9 mouse cellular contexts compared by ENCODE assay signal in the genomic region with DNA sequence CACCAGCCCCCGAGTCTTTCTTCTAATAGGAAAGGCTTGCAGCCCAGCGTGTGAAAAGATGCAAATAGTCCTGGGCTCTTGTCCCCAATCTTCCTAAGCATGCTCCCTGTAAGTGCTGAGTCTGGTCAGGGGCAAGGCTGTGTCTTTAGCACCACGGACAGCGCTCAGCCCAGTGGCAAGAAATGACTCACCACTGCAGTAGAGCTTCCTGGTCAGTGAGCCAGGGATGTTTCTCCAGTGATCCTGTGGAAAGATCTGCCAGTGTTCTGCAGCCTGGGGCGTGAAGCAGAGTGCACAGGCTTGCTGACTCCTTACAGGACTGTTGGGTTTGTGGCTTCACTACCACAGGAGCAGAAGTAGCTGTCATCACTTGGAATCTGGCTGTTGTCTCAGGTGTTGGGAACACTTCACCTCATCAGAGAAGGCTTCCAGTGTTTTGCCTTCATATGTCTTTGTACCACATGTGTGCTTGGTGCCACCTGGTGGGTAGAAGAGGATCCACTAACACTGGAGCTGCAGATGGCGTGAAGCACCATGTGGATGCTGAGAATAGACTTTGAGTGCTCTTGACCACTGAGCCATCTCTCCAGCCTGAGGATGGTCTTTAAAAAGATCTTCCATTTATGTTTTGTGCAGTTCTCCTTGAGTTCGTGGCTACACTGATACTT.
A peak's percentile ranks its signal among the peaks of the same experiment; 100 is the strongest.
DNase-seq lines count a peak whose midpoint lies in the region; ATAC-seq and TF ChIP-seq lines count a peak whose summit lies in the region.
"Had no signal": no experiment of that assay in that cellular context is flagged by ENCODE, and none has a peak within 500 bp of the region (broad histone marks: within the 10 kb centered on the region; RNA-seq: fewer than 3 reads in every experiment).

No protein-coding gene starts in this region.

- H3K9me3 ChIP-seq in liver, embryonic 12.5 days (replicated peaks), result no peaks in the 10 kb centered on the region
- no peaks in the 10 kb centered on the region for H3K9me3 ChIP-seq in intestine, postnatal 0 days (ENCODE audit: control insufficient read depth)
- H3K9me3 ChIP-seq: megakaryocyte, embryonic 14.5 days had no signal

- no peak for ATAC-seq in liver, embryonic 12.5 days
- ATAC-seq in intestine, postnatal 0 days, result peak; percentile 66; the same call in 1 of the 2 replicates
- ATAC-seq in megakaryocyte, adult 5-6 weeks (ENCODE audit: poor library complexity, severe bottlenecking), result no peak

- peaks cover 18% of the 10 kb centered on the region for H3K36me3 ChIP-seq in liver, embryonic 12.5 days
- peaks cover 10% of the 10 kb centered on the region; the same call in 1 of the 2 replicates for H3K36me3 ChIP-seq in intestine, postnatal 0 days (ENCODE audit: control insufficient read depth, insufficient read depth)

- no peak overlapping the region for H3K4me2 ChIP-seq in liver, embryonic 12.5 days
- no peak overlapping the region for H3K4me2 ChIP-seq in intestine, postnatal 0 days (replicated peaks; ENCODE audit: low read depth)

- H3K27me3 ChIP-seq in liver, embryonic 12.5 days (replicated peaks), result no peaks in the 10 kb centered on the region
- no peaks in the 10 kb centered on the region for H3K27me3 ChIP-seq in intestine, postnatal 0 days (replicated peaks; ENCODE audit: control insufficient read depth, insufficient read depth, low read length)
- H3K27me3 ChIP-seq: megakaryocyte, embryonic 14.5 days had no signal

- H3K9ac ChIP-seq in liver, embryonic 12.5 days, result no peak overlapping the region
- H3K9ac ChIP-seq in intestine, postnatal 0 days (ENCODE audit: low read depth, low read length), result no peak overlapping the region

- DNase-seq in liver, result peak; percentile 64
- DNase-seq in adrenal gland, postnatal 10 days, result peak; percentile 83
- peak; percentile 45 for DNase-seq in fat pad, adult 2 months (ENCODE audit: extremely low read depth, low read depth, low spot score)
- peak; percentile 38 for DNase-seq in left cerebral cortex, postnatal 4 days
- peak; percentile 54 for DNase-seq in ovary, postnatal 14 days (ENCODE audit: low spot score)

- H3K4me3 ChIP-seq in liver, embryonic 12.5 days, result no peak overlapping the region
- no peak overlapping the region for H3K4me3 ChIP-seq in intestine, postnatal 0 days (ENCODE audit: low read depth, low read length)
- H3K4me3 ChIP-seq: megakaryocyte, embryonic 14.5 days had no signal

- peak; percentile 68 for TF ChIP-seq CTCF in intestine, postnatal 0 days (IDR thresholded peaks at IDR 0.05; ENCODE audit: low read depth)

- intact Hi-C loops in left cerebral cortex, postnatal 4 days (cut with DNase I), result loop anchor here (10.0 kb wide), 1 partner anchor 136 kb away; no protein-coding TSS in a partner anchor

- no peak overlapping the region for H3K27ac ChIP-seq in liver, embryonic 12.5 days
- H3K27ac ChIP-seq in intestine, postnatal 0 days (ENCODE audit: low read depth, low read length), result no peak overlapping the region

- H3K4me1 ChIP-seq in liver, embryonic 12.5 days, result 0 out of 2 replicates have a peak, but pooled peaks cover 5% of the 10 kb centered on the region
- H3K4me1 ChIP-seq in intestine, postnatal 0 days (replicated peaks; ENCODE audit: control insufficient read depth, insufficient read depth, low read length), result no peaks in the 10 kb centered on the region

- WGBS in liver, embryonic 12.5 days (ENCODE audit: insufficient replicate concordance), result 41% methylated on average over 7 of the region's 7 CpGs
- WGBS in intestine, postnatal 0 days, result 39% methylated on average over 7 of the region's 7 CpGs
